Mouse (Mus musculus) right cerebral cortex, adult 2 months (tissue): ENCODE data around the gene Ifrd2.
A peak's percentile ranks its signal among the peaks of the same experiment; 100 is the strongest.
"Not testable (repeated sequence)": the region's sequence is repeated elsewhere in the genome, so short reads cannot be mapped to it uniquely, and the experiment has no call there.

Experiments used
- DNase-seq, 2 experiments: peaks; one replicate each; pipeline ENCODE4 v3.0.0; 2021 to 2022; ENCODE audit warnings: low spot score in 2 of 2

Ifrd2 gene

GRCm38 (mm10) chr9:107551890-107552355 is 35.5 kb upstream of the Ifrd2 start:
- DNase-seq, result no peak

- no peak for DNase-seq
These were observed 34.6 kb upstream of the Ifrd2 start for GRCm38 (mm10) chr9:107552690-107553393.

DNA sequence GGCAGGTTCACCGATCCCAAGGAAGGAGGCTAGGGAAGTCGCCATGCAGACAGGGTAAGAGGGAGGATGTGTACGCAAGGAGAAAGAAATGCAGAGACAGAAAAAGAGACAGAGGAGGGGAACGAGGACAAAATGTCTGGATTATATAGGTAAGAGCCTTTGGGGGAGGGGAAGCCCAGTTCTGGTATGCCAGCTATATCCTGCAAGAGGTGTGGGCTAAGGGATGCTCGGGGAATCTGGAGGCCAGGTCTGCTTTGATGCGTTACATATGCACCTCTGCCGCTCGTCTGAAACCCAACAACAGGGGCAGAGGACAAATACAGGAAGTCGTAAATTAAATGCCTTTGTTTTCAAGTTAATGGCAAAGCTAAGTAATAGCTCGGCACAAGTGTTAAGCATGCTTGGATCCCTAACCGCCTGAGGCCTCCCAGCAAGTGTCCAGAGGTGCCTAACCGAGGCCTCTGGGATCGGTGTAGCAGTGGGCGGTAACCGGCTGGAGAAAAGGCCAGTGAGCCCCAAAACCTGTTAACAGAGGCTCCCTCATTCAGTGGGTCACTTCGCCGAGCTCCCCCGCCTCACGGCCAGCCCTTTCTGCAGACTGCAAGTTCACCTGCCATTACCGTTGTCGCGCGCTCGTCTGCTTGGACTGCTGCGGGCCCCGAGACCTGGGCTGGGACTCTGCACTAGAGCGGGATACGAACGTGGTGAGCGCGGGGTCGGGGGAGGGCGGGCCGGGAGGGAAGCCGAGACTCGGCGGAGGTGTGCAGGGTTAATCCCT is 33.7 kb upstream of the Ifrd2 start:
- peak; percentile 43 to 48 for DNase-seq

- DNase-seq, result peak; percentile 93 to 95
These were observed 33.1 kb upstream of the Ifrd2 start for GRCm38 (mm10) chr9:107554319-107554825.

GRCm38 (mm10) chr9:107555031-107555457 is 32.4 kb upstream of the Ifrd2 start:
- no peak for DNase-seq

- no peak for DNase-seq
These were observed 31.7 kb upstream of the Ifrd2 start for GRCm38 (mm10) chr9:107555701-107556100.

DNA sequence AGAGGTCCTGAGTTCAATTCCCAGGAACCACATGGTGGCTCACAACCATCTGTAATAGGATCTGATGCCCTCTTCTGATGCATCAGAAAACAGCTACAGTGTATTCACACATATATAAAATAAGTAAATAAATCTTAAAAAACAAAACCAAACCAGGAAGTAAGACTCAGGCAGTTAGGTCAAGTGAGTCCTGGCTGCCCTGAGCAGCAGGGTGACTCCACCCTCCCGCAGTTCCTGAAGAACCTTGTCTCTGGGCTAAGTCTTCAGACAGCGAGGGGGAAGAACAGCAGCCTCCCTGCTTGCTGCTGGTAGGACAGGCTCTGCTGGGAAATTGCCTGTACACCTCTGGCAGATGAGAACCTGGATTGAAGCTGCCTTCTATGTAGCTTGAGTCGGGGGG is 31.1 kb upstream of the Ifrd2 start:
- DNase-seq, result no peak

DNA sequence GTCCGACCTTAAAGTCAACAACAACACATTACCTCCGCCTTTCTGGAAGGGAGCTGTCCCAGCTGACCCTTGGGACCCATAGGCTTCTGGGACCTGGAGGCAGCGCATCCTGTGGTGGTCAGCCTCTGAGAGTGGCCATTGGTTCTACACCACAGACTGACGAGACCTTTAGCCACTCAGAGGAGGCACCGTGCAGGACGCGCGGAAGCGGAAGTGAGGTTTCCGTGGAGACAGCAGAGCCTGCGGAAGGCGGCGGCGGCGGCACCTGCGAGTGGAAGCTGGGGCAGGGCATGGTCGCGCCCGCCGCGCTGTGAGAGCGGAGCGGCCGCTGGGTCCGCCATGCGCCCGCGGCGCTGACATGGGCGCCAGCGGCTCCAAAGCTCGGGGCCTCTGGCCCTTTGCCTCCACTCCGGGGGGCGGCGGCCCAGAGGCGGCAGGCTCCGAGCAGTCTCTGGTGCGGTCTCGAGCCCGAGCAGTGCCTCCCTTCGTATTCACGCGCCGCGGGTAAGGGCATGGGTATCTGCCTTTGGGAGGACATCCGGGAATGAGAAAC is 24.3 kb upstream of the Ifrd2 start, which contains the start of gene Tusc2:
TSS of gene Tusc2 (plus strand) at position 227 of the 553 bp plus-strand sequence.
- DNase-seq, result peak; percentile 97

DNA sequence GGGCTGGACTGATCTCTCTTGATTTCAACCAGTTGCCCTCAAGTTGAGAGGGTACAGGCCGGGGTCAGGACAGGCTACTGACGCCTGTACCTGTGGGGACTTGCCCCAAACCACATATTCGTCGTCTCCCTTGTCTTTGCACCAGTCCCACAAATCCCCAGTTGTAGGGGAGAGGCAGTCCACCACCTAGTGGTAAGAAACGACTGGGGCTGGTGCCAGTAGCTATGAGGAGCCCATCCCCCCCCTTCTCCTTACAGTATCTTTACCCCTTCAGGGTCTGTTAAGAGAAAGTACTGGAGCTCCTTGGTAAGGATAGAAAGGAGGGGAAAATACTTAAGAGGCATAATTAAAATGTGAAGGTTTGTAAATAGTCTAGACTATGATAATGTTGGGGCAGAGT is 21.9 kb upstream of the Ifrd2 start:
- DNase-seq, result not testable (repeated sequence)

- peak; percentile 78 to 81 for DNase-seq
These were observed 21.3 kb upstream of the Ifrd2 start for GRCm38 (mm10) chr9:107566041-107566709.

GRCm38 (mm10) chr9:107566855-107567254 is 20.6 kb upstream of the Ifrd2 start:
- no peak for DNase-seq

DNA sequence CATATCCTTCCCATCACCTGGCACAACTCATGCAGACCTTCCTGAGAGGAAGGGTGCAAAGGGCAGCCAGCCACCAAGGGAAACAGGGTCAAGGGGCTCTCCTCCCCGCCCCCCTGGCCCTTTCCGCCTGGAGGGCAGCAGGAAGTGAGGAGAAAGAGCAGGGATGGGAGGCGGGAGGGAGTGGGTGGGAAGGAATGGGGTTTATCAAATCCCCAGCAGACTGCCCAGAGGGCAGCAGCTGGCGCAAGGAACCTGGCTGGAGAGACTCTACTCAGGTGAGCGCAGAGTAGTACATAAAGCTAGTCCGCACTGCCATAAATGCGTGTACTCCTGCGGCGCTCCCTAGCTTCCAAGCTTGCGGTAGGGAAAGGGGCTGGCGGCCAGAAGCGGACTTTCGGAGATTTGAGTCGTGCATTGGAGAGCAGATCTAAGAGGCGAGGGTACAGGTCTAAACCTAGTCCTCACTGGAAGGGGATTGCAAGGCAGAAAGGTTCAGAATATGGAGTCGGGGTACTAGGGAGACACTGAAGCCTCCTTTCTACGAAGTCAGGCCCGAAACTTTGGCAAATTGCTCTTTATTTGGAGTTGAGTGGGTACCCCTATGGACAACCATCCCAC is 19.6 kb upstream of the Ifrd2 start, which contains the start of gene Hyal2:
TSS of gene Hyal2 (plus strand) at position 244 of the 618 bp plus-strand sequence.
- DNase-seq, result no peak

GRCm38 (mm10) chr9:107568331-107569261 is 18.8 kb upstream of the Ifrd2 start:
- DNase-seq, result peak; percentile 79 to 83

DNA sequence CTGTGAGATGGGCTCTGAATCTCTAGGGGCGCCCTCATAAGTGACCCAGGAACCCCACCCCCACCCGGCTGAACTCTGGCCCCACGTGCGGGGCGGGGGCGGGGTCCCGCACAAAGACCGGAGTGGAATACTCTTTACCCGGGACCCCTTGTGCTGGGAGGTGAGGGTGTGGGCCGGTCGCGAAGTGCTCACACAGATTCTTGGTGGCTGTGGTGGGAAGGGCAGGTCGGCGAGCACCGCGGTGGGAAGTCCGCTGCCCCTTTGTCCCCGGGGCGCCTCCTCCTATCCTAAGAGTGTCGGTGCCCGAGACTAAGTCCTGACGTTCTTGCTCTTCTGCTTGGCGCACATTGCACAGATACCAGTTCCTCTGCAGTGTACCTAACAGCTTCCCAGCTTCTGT is 18.2 kb upstream of the Ifrd2 start:
- DNase-seq, result no peak

- no peak for DNase-seq
These were observed 17.4 kb upstream of the Ifrd2 start for GRCm38 (mm10) chr9:107570016-107570415.

GRCm38 (mm10) chr9:107570845-107571244 is 16.6 kb upstream of the Ifrd2 start:
- DNase-seq, result no peak

DNA sequence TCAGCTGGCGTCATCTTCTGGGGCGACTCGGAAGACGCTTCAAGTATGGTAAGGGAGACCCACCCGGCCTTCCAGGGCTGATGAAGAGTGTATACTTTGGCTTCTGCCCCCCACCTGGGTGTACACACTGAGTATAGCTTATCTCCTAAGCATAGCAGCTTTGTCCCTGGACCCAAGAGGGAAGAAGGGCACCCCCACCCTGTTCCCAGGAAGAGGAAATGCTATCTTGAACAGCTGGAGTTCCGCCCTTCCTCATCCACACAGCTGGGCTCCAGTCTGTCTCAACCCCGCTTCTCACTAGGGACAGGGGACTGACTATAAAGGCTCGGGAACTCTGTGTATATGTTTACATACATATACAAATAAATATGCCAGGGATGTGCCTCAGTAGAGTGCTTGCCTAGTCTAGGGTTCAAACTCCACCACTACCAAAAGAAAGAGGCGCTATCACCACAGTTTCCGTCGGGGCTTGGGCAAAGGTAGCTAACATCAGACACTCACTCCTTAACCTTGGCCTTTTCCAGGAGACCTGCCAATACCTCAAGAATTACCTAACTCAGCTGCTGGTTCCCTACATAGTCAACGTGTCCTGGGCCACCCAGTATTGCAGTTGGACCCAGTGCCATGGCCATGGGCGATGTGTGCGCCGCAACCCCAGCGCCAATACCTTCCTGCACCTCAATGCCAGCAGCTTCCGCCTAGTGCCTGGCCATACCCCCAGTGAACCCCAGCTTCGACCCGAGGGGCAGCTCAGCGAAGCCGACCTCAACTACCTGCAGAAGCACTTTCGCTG is 15.7 kb upstream of the Ifrd2 start:
- no peak for DNase-seq

DNA sequence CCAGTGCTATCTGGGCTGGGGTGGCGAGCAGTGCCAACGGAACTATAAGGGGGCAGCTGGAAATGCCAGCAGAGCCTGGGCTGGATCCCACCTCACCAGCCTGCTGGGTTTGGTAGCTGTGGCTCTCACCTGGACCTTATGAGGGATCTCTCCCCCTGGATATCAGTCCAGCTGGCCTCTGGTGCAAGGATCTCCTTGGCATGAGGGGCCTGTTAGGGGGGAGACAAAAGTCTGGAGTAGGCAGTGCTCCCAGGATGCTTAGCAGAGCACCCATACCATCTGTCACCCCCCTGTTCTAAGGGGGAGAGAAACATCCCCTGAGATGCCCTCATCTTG is 15.1 kb upstream of the Ifrd2 start:
- DNase-seq, result no peak

DNA sequence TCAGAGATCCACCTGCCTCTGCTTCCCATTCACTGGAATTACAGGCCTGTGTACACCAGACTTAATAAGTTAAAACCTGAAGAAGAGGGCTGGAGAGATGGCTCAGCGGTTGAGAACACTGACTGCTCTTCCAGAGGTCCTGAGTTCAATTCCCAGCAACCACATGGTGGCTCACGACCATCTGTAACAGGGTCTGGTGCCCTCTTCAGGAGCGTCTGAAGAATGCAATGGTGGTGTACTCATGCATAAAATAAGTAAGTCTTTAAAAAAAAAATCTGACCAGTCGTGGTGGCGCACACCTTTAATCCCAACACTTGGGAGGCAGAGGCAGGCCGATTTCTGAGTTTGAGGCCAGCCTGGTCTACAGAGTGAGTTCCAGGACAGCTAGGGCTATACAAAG is 13.7 kb upstream of the Ifrd2 start:
- not testable (repeated sequence) for DNase-seq
